Mouse (Mus musculus): ENCODE results near the gene Olfr553. TPM values are rescaled to one million over a fixed set of nuclear protein-coding genes. Genes with fewer than 3 reads are reported as not detected.
"Not testable (repeated sequence)": the region's sequence is repeated elsewhere in the genome, so short reads cannot be mapped to it uniquely, and the experiment has no call there.

Gene Olfr553
- polyA plus RNA-seq (2015; fragmentation: Nextera tagmentation; extraction: Ambion mirVana) = not detected in 2 replicates

DNA sequence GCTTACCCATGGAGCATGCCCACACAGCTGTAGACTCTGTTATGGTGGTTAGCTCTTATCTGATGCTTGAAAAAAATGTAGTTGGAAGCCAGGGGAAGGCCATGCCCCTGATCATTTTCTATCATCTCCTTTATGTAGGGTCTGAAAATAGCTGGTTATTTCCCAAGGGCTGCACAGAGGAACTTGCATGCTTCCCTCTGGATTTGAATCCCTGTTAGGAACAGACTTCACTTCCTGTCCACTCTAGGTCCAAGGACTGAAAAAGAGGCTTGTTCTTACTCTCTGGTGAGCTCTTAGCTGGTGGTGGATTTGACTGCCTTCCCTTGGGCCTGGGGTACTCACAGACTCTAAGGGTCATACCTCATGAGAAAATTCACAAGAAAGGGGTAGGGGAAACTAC is at the start of gene Olfr553:
Olfr553 (minus strand) TSS at position 101 of the 400 bp plus-strand sequence.
- no peak within 1 kb of the TSS for H3K4me3 ChIP-seq
- H3K4me1 ChIP-seq = no peaks in the 10 kb centered on the region
- no peaks in the 10 kb centered on the region for H3K36me3 ChIP-seq
- H3K27me3 ChIP-seq = no peaks in the 10 kb centered on the region
- H3K9ac ChIP-seq = no peak within 1 kb of the TSS
- no peak for ATAC-seq (ENCODE audit: low FRiP score, low read depth)
- no peaks in the 10 kb centered on the region for H3K9me3 ChIP-seq
- H3K27ac ChIP-seq = no peak within 1 kb of the TSS
- no peak within 1 kb of the TSS for H3K4me2 ChIP-seq (replicated peaks)

DNA sequence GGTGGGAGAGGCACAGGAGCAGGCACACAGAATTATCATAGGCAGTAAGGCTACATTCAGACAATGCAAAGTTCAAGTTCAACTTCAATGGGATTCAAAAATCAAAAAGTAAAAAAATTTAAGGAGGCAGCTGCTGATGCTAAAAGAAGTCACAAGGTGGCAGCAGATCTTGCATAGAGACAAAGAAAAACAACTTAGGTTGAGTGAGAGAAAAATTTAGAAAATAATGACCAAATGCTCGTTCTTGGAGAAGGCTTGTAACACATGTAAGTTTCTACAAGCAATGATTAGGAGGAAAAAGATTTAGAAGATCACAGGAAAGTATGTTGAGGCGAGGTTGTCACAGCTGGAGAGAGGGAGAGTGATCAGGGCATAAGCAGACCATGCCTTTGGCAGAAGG is 47.4 kb upstream of the Olfr553 start:
- 30% methylated on average over 2 of the region's 2 CpGs for WGBS
- Histone ChIP-seq H3K4me2 (replicated peaks) (no peak overlapping the region), H3K4me1 (no peaks in the 10 kb centered on the region), H3K4me3 (no peak overlapping the region), H3K36me3 (no peaks in the 10 kb centered on the region), H3K27ac (no peak overlapping the region), H3K27me3 (no peaks in the 10 kb centered on the region), H3K9me3 (no peaks in the 10 kb centered on the region), H3K9ac (no peak overlapping the region)
- ATAC-seq (ENCODE audit: low FRiP score, low read depth) = no peak

DNA sequence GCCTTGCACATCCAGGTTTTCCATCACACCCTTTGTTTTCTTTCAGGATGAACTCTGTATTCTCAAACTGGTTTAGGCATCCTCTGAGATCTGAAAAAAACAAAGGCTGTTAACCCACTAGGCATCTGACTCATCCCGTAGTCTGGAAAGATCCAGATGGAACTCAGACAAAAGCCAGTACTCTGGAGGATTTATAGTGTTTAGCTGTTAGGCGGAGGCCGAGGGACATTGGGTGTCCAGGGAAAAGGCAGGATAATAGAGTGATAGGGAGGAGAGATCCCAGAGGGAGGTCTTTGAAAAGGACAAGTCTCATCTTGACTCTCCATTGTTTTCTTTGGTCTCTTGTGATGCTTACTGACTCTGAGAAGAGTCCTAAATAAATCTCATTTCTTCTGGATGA is 46.6 kb upstream of the Olfr553 start, which contains the start of gene Olfr556:
Olfr556 (plus strand) TSS at position 301 of the 400 bp plus-strand sequence.
- no peak for ATAC-seq (ENCODE audit: low FRiP score, low read depth)
- WGBS = 67% methylated on average over 3 of the region's 3 CpGs

DNA sequence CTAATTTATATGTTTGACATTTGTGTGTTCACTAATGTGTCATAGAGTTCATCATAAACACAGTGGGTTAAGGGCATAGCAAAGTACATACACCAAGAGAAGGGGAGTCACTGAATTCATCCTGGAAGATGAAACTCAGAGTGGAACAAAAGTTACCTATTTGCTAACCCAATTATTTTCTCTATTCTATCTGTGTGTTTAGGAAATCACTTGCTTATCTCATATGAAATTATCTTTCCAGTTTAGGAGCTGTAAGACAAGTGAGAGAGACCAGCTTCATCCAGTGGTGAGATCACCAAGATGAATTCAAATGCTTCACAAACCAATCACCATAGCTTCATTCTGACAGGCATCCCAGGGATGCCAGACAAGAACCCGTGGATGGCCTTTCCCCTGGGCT is 40.5 kb upstream of the Olfr553 start, which contains the start of gene Olfr555:
Olfr555 (plus strand) TSS at position 301 of the 400 bp plus-strand sequence.
- Histone ChIP-seq H3K27ac (no peak within 1 kb of the TSS), H3K4me3 (no peak within 1 kb of the TSS), H3K9me3 (no peaks in the 10 kb centered on the region), H3K9ac (no peak within 1 kb of the TSS), H3K36me3 (no peaks in the 10 kb centered on the region), H3K4me2 (replicated peaks) (no peak within 1 kb of the TSS), H3K27me3 (no peaks in the 10 kb centered on the region), H3K4me1 (no peaks in the 10 kb centered on the region)
- 83% methylated on average over 1 of the region's 1 CpGs for WGBS
- ATAC-seq (ENCODE audit: low FRiP score, low read depth) = no peak

More for the DNA sequence above, 46.6 kb upstream of the Olfr553 start, which contains the start of gene Olfr556:
- Histone ChIP-seq H3K27ac (no peak within 1 kb of the TSS), H3K9ac (no peak within 1 kb of the TSS), H3K4me1 (no peaks in the 10 kb centered on the region), H3K4me3 (no peak within 1 kb of the TSS), H3K27me3 (no peaks in the 10 kb centered on the region), H3K36me3 (no peaks in the 10 kb centered on the region), H3K4me2 (replicated peaks) (no peak within 1 kb of the TSS), H3K9me3 (no peaks in the 10 kb centered on the region)

DNA sequence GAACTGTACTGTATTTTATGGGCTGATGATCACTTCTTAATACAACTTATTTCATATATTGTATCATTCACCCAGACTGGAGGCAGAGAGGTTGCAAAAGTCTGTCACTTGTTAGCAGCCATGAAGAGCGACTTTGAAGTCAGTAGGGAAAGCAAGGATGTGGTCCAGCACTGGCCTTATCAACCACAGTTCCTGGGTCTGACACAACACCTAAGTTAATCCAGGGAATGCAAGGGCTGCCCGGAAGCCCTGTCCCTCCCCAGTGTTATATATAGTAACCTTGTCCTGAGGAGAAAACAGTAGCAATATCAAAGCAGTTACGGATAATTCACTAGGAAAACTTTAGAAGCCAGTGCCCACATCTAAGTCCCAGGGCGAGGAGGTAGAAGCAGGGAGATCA is 26.9 kb upstream of the Olfr553 start:
- H3K4me1 ChIP-seq; H3K9me3 ChIP-seq; H3K4me3 ChIP-seq; H3K36me3 ChIP-seq; H3K27ac ChIP-seq; H3K27me3 ChIP-seq; ATAC-seq (ENCODE audit: low FRiP score, low read depth); H3K9ac ChIP-seq; H3K4me2 ChIP-seq (replicated peaks): not testable (repeated sequence)
- 78% methylated on average over 4 of the region's 4 CpGs for WGBS

DNA sequence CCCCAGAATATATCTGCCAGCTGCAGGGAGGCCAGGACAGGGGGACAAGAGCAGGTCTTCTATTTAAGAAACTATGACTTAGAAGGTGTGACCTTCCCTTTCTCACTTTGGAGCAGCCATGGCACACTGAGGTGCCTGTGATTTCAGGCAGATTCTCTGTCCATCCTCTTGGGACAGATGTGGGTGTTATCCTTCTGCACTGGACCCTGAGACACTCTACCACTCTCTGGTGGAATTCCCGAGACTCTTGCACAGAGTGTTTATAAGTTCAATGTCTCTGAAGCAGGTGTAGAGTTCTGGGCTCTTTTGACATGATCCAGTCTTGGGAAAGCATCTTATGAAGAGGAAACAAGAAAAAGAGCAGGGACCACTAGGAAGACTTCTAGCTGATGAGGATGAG is 20.1 kb upstream of the Olfr553 start, which contains the start of gene Olfr554:
Olfr554 (plus strand) TSS at position 301 of the 400 bp plus-strand sequence.
- H3K9me3 ChIP-seq = no peaks in the 10 kb centered on the region
- no peak within 1 kb of the TSS for H3K4me2 ChIP-seq (replicated peaks)
- no peak within 1 kb of the TSS for H3K27ac ChIP-seq
- H3K9ac ChIP-seq = no peak within 1 kb of the TSS
- H3K4me1 ChIP-seq = no peaks in the 10 kb centered on the region
- no peaks in the 10 kb centered on the region for H3K36me3 ChIP-seq
- WGBS = 72% methylated on average over 1 of the region's 1 CpGs
- no peaks in the 10 kb centered on the region for H3K27me3 ChIP-seq
- no peak within 1 kb of the TSS for H3K4me3 ChIP-seq
- ATAC-seq (ENCODE audit: low FRiP score, low read depth) = no peak

DNA sequence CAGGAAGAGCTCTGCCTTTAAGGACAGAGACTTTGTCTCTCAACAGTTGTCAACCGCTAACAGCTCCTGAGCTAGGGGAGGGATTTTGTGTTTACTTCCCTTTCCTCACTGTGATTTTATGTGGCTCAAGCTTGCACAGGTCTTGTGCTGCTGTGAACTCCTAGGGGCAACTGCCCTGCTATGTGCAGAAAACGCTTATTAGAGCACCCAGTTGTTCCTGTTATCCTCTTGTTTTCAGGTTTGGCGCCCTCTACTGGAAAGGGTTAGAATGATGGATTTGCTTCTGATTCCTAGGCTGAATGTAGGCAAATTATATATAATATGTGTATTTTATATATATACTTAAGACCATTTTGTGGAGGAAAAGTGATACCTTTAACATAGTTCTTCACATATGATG is 18.6 kb upstream of the Olfr553 start:
- Histone ChIP-seq H3K4me2 (replicated peaks) (no peak overlapping the region), H3K36me3 (no peaks in the 10 kb centered on the region), H3K27ac (no peak overlapping the region), H3K9me3 (no peaks in the 10 kb centered on the region), H3K9ac (no peak overlapping the region), H3K4me3 (no peak overlapping the region), H3K27me3 (no peaks in the 10 kb centered on the region), H3K4me1 (no peaks in the 10 kb centered on the region)
- ATAC-seq (ENCODE audit: low FRiP score, low read depth) = no peak
- WGBS = 32% methylated on average over 3 of the region's 3 CpGs

DNA sequence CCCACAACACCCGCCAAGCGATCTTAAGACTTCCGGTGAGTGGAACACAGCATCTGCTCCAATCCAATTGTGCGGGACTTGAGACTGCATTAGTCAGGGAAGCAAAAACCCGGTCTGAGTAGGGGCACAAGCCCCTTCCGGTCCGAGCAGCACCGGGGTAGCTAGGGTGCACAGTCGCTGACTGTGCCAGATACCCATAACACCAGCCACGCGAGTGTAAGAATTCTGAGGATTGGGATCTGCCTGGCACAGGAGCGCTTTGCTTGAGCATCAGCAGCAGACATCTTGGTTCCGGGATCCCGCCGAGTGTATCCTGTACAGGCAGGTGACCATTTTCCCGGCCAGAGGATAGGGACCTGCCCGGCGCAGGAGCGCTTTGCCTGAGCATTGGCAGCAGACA is 2.4 kb upstream of the Olfr553 start:
- not testable (repeated sequence) for H3K4me1 ChIP-seq; H3K36me3 ChIP-seq; H3K4me2 ChIP-seq (replicated peaks); ATAC-seq (ENCODE audit: low FRiP score, low read depth); H3K9me3 ChIP-seq; H3K27ac ChIP-seq; H3K4me3 ChIP-seq; H3K27me3 ChIP-seq; H3K9ac ChIP-seq
- WGBS = 86% methylated on average over 19 of the region's 19 CpGs

DNA sequence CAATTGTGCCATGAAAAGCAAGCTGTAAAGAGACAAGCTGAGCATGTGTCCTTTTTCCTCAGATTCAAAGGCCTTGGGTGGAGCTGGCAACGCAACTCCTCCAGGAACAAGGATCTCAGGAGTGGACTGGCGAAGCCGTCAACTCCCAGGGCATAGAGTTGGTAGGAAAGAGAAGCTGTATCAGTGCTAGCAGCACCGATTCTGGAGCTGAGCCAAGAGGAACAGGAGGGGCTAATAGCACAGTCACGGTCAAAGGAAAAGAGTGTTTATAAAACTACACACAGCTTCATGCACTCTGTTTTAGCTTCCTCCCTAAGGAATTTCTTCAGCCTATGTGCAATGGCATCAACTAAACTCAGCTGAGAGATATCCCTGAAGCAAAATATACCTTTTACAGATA is 1.6 kb upstream of the Olfr553 start:
- Histone ChIP-seq H3K4me3 (no peak overlapping the region), H3K36me3 (no peaks in the 10 kb centered on the region), H3K9ac (no peak overlapping the region), H3K27me3 (no peaks in the 10 kb centered on the region), H3K27ac (no peak overlapping the region), H3K4me2 (replicated peaks) (no peak overlapping the region), H3K4me1 (no peaks in the 10 kb centered on the region), H3K9me3 (no peaks in the 10 kb centered on the region)
- 64% methylated on average over 5 of the region's 5 CpGs for WGBS
- no peak for ATAC-seq (ENCODE audit: low FRiP score, low read depth)

DNA sequence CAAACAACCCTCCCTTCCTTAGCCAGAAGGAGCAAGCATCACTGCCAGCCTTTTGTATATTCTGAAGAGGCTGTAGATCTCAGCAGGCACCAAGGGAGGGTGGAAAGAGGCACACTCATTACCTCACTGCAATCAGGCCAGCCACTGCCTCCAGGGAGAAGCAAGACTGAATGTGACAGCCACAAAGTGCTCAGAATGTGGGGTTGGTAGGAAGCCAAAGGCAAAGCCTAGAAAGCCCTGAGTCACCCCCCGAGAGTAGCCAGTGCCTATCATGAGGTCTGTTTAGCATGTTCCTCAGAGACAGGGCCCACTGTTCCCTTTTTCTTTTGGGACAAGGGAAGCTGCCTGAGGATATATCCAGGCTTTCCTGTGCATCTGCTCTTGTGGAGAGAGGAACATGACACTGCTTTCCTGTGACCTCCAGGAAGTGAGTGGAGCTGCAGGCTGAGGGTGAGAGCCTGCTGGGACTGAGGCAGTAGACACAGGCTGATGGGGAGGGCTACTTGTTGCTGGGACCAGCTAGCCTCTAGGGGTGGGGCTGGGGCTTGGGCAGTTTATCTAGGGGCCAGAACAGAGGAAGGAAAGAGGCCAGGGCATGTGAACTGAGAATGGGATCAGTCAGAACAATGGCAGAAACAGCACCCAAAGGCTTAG is 20.5 kb downstream of the Olfr553 start, which contains the start of gene Olfr552:
Olfr552 (plus strand) TSS at position 393 of the 654 bp plus-strand sequence.
- Histone ChIP-seq H3K9me3 (no peaks in the 10 kb centered on the region), H3K36me3 (no peaks in the 10 kb centered on the region), H3K27ac (no peak within 1 kb of the TSS), H3K4me1 (no peaks in the 10 kb centered on the region), H3K4me2 (replicated peaks) (no peak within 1 kb of the TSS), H3K9ac (no peak within 1 kb of the TSS), H3K27me3 (no peaks in the 10 kb centered on the region), H3K4me3 (no peak within 1 kb of the TSS)
- WGBS = 77% methylated on average over 1 of the region's 1 CpGs
- no peak for ATAC-seq (ENCODE audit: low FRiP score, low read depth)

DNA sequence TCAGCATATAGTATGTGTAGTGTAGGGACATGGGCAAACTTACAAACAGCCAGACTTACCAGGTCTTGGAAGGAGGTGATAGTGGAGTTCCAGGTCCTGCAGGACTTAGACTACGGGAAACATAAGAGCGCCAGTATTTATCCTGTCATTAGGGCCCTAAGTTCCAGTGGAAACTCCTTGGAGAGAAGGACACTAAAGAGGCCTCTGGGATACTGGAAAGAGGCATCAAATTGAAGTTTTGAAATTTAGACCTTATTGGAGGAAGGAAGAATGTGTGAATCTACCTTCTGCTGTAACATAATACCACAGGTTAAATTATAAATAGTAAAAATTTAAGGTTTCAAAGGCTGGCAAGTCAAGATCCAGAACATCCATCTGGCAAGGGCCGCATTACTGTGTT is 26.2 kb downstream of the Olfr553 start, which contains the start of gene Olfr551:
Olfr551 (minus strand) TSS at position 101 of the 400 bp plus-strand sequence.
- no peaks in the 10 kb centered on the region for H3K36me3 ChIP-seq

DNA sequence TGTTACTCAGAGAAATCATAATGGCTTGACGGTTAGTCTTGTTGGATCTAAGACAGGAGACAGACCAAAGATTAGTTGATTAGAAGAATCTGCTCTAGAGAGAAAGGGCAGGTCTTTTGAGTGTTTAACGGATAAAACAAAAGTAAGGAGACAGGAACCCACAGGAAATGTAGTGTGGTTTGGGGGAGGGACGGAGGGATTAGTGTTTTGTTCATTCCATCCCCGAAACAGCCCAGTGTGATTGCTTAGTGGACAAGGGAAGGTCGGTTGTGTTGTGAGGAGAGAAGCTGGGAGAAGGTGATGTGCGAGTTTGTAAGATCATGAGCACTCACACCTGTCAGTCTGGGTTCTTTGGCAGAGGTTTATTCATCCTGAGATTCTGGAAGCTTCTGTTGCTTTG is 42.0 kb downstream of the Olfr553 start:
- WGBS = 69% methylated on average over 6 of the region's 6 CpGs

More for the DNA sequence above, 26.2 kb downstream of the Olfr553 start, which contains the start of gene Olfr551:
- H3K4me1 ChIP-seq = no peaks in the 10 kb centered on the region
- no peak within 1 kb of the TSS for H3K4me3 ChIP-seq
- H3K4me2 ChIP-seq (replicated peaks) = no peak within 1 kb of the TSS
- H3K9ac ChIP-seq = no peak within 1 kb of the TSS
- no peaks in the 10 kb centered on the region for H3K27me3 ChIP-seq
- no peak for ATAC-seq (ENCODE audit: low FRiP score, low read depth)
- H3K9me3 ChIP-seq = no peaks in the 10 kb centered on the region
- H3K27ac ChIP-seq = no peak within 1 kb of the TSS
- WGBS = 86% methylated on average over 3 of the region's 3 CpGs

More for the DNA sequence above, 42.0 kb downstream of the Olfr553 start:
- Histone ChIP-seq H3K27ac (no peak overlapping the region), H3K36me3 (no peaks in the 10 kb centered on the region), H3K9ac (no peak overlapping the region), H3K27me3 (no peaks in the 10 kb centered on the region), H3K9me3 (no peaks in the 10 kb centered on the region), H3K4me3 (no peak overlapping the region), H3K4me2 (replicated peaks) (no peak overlapping the region), H3K4me1 (no peaks in the 10 kb centered on the region)
- ATAC-seq (ENCODE audit: low FRiP score, low read depth) = no peak
